Mouse (Mus musculus) embryonic facial prominence, embryonic 14.5 days (tissue): ENCODE data around the gene Nfatc4. TPM values are rescaled to one million over a fixed set of nuclear protein-coding genes. Genes with fewer than 3 reads are reported as not detected.

ENCODE experiments used
- ATAC-seq: fragments of 200-750 bp; cut with Nextera tagmentation; 2 replicates; pipeline ENCODE4 v1.8.0; 2017; ENCODE audit warnings: low read depth, moderate number of reproducible peaks, moderate TSS enrichment
- DNase-seq: peaks from one replicate; pipeline ENCODE4 v3.0.0-alpha.2; 2015; ENCODE audit warnings: low spot score
- H3K27ac ChIP-seq: fragments of 300-500 bp; sonication (generic); replicated peaks from 2 replicates; pipeline ENCODE4 v1.5.1; 2014; ENCODE audit warnings: low read depth, mild to moderate bottlenecking, low read length, moderate library complexity
- H3K27me3 ChIP-seq: fragments of 300-500 bp; sonication (generic); replicated peaks from 2 replicates; pipeline ENCODE4 v1.6.1; 2014; ENCODE audit warnings: low read length; ENCODE audit not compliant: control insufficient read depth, insufficient read depth
- H3K36me3 ChIP-seq: fragments of 300-500 bp; sonication (generic); 2 replicates; pipeline ENCODE4 v1.6.1; 2014; ENCODE audit warnings: low read length, mixed read lengths; ENCODE audit not compliant: control insufficient read depth, insufficient read depth
- H3K4me1 ChIP-seq: fragments of 300-500 bp; sonication (generic); 2 replicates; pipeline ENCODE4 v1.6.1; 2014; ENCODE audit warnings: antibody characterized with exemption, low read length; ENCODE audit not compliant: control insufficient read depth, insufficient read depth
- H3K4me2 ChIP-seq: fragments of 300-500 bp; sonication (generic); 2 replicates; pipeline ENCODE4 v1.6.1; 2014; ENCODE audit warnings: low read depth, mild to moderate bottlenecking, low read length, moderate library complexity, mixed read lengths
- H3K4me3 ChIP-seq: fragments of 300-500 bp; sonication (generic); 2 replicates; pipeline ENCODE4 v1.5.1; 2014; ENCODE audit warnings: low read depth, mild to moderate bottlenecking, low read length
- H3K9ac ChIP-seq: fragments of 300-500 bp; sonication (generic); 2 replicates; pipeline ENCODE4 v1.6.1; 2014; ENCODE audit warnings: low read depth, mild to moderate bottlenecking, low read length, moderate library complexity, mixed read lengths
- H3K9me3 ChIP-seq: fragments of 300-500 bp; sonication (generic); 2 replicates; pipeline ENCODE4 v1.6.1; 2016; ENCODE audit warnings: low read length; ENCODE audit not compliant: control insufficient read depth
- WGBS: fragments of 180-500 bp; shearing (Covaris S2); extraction: QIAGEN DNeasy Blood & Tissue Kit; methylation state at CpG from one replicate; pipeline ENCODE4 v1.1.7; 2014; 5-methylcytosine and 5-hydroxymethylcytosine counted together
- polyA plus RNA-seq: library from polyadenylated mRNA; unstranded; fragments of >200 nt; fragmentation: Nextera tagmentation; extraction: Ambion mirVana; gene quantifications from 2 replicates; pipeline ENCODE4 v1.2.1, GENCODE M21; 2014

Gene Nfatc4
- polyA plus RNA-seq, 1 experiment from 2014 or later = 56.5 TPM

GRCm38 (mm10) chr14:55869538-55869937 is 46.6 kb downstream of the Nfatc4 start:
- no peak overlapping the region for H3K4me3 ChIP-seq
- 93% methylated on average over 6 of the region's 6 CpGs for WGBS
- ATAC-seq = no peak

GRCm38 (mm10) chr14:55872039-55872438 is 49.1 kb downstream of the Nfatc4 start:
- H3K27me3 ChIP-seq = no peaks in the 10 kb centered on the region
- H3K4me2 ChIP-seq = no peak overlapping the region
- H3K36me3 ChIP-seq = peaks cover 61% of the 10 kb centered on the region
- no peak for DNase-seq
- no peaks in the 10 kb centered on the region for H3K9me3 ChIP-seq
- H3K4me3 ChIP-seq = no peak overlapping the region
- H3K4me1 ChIP-seq = peaks cover 6% of the 10 kb centered on the region
- 90% methylated on average over 10 of the region's 12 CpGs for WGBS
- no peak overlapping the region for H3K9ac ChIP-seq
- ATAC-seq = no peak
- H3K27ac ChIP-seq = no peak overlapping the region

More at GRCm38 (mm10) chr14:55869538-55869937, 46.6 kb downstream of the Nfatc4 start:
- H3K36me3 ChIP-seq = peaks cover 86% of the 10 kb centered on the region
- DNase-seq = no peak
- H3K9me3 ChIP-seq = no peaks in the 10 kb centered on the region
- H3K9ac ChIP-seq = no peak overlapping the region
- H3K27ac ChIP-seq = no peak overlapping the region
- H3K4me2 ChIP-seq = no peak overlapping the region
- no peaks in the 10 kb centered on the region for H3K27me3 ChIP-seq
- H3K4me1 ChIP-seq = peaks cover 6% of the 10 kb centered on the region

GRCm38 (mm10) chr14:55872551-55872950 is 49.6 kb downstream of the Nfatc4 start:
- Histone ChIP-seq H3K4me2 (no peak overlapping the region), H3K4me1 (peaks cover 9% of the 10 kb centered on the region), H3K9ac (no peak overlapping the region), H3K4me3 (no peak overlapping the region), H3K27me3 (no peaks in the 10 kb centered on the region), H3K9me3 (no peaks in the 10 kb centered on the region), H3K27ac (no peak overlapping the region), H3K36me3 (peaks cover 56% of the 10 kb centered on the region)
- DNase-seq = no peak
- 86% methylated on average over 17 of the region's 17 CpGs for WGBS
- ATAC-seq = 0 out of 2 replicates have a peak, but pooled peaks have one; percentile 23

- H3K27ac ChIP-seq = no peak overlapping the region
- H3K27me3 ChIP-seq = no peaks in the 10 kb centered on the region
- H3K4me2 ChIP-seq = peak overlapping the region; percentile 13
- 77% methylated on average over 8 of the region's 8 CpGs for WGBS
- H3K36me3 ChIP-seq = peaks cover 49% of the 10 kb centered on the region
- DNase-seq = no peak
- peaks cover 14% of the 10 kb centered on the region for H3K4me1 ChIP-seq
- no peak for ATAC-seq
- no peaks in the 10 kb centered on the region for H3K9me3 ChIP-seq
- no peak overlapping the region for H3K4me3 ChIP-seq
- H3K9ac ChIP-seq = no peak overlapping the region
These were observed 50.3 kb downstream of the Nfatc4 start for GRCm38 (mm10) chr14:55873242-55873713.

GRCm38 (mm10) chr14:55873714-55874683 is 51.1 kb downstream of the Nfatc4 start:
- Histone ChIP-seq H3K27ac (no peak overlapping the region), H3K9ac (no peak overlapping the region), H3K4me1 (peaks cover 14% of the 10 kb centered on the region), H3K27me3 (no peaks in the 10 kb centered on the region), H3K4me2 (peak overlapping the region; percentile 13), H3K4me3 (no peak overlapping the region), H3K36me3 (peaks cover 42% of the 10 kb centered on the region), H3K9me3 (no peaks in the 10 kb centered on the region)
- WGBS = 14% methylated on average over 30 of the region's 30 CpGs
- DNase-seq (peak; percentile 76), ATAC-seq (peak; percentile 42; the same call in 1 of the 2 replicates)

- Histone ChIP-seq H3K27me3 (no peaks in the 10 kb centered on the region), H3K9ac (no peak overlapping the region), H3K36me3 (peaks cover 6% of the 10 kb centered on the region; the same call in 1 of the 2 replicates), H3K9me3 (no peaks in the 10 kb centered on the region), H3K27ac (no peak overlapping the region), H3K4me3 (no peak overlapping the region), H3K4me2 (peak overlapping the region; percentile 23), H3K4me1 (peaks cover 14% of the 10 kb centered on the region)
- 10% methylated on average over 14 of the region's 14 CpGs for WGBS
- ATAC-seq (no peak), DNase-seq (peak; percentile 61)
These were observed 54.7 kb downstream of the Nfatc4 start for GRCm38 (mm10) chr14:55877469-55878315.

- Histone ChIP-seq H3K4me1 (peaks cover 11% of the 10 kb centered on the region), H3K9ac (no peak overlapping the region), H3K9me3 (no peaks in the 10 kb centered on the region), H3K27ac (no peak overlapping the region), H3K27me3 (no peaks in the 10 kb centered on the region), H3K4me3 (no peak overlapping the region), H3K4me2 (no peak overlapping the region; the same call in 1 of the 2 replicates), H3K36me3 (no peaks in the 10 kb centered on the region)
- no peak for ATAC-seq
- WGBS = 32% methylated on average over 7 of the region's 7 CpGs
- no peak for DNase-seq
These were observed 55.5 kb downstream of the Nfatc4 start for GRCm38 (mm10) chr14:55878316-55878940.

- H3K4me3 ChIP-seq = no peak overlapping the region
- no peaks in the 10 kb centered on the region for H3K9me3 ChIP-seq
- peaks cover 16% of the 10 kb centered on the region; the same call in 1 of the 2 replicates for H3K4me1 ChIP-seq
- no peaks in the 10 kb centered on the region for H3K36me3 ChIP-seq
- no peak overlapping the region for H3K4me2 ChIP-seq
- ATAC-seq (peak; percentile 42; the same call in 1 of the 2 replicates), DNase-seq (peak; percentile 76)
- H3K9ac ChIP-seq = no peak overlapping the region
- H3K27ac ChIP-seq = no peak overlapping the region
- H3K27me3 ChIP-seq = no peaks in the 10 kb centered on the region
- 36% methylated on average over 1 of the region's 1 CpGs for WGBS
These were observed 56.7 kb downstream of the Nfatc4 start for GRCm38 (mm10) chr14:55879623-55880022.
